Mouse (Mus musculus) forebrain, embryonic 10.5 days (tissue): ENCODE data around the gene Ptpn13. TPM values are rescaled to one million over a fixed set of nuclear protein-coding genes. Genes with fewer than 3 reads are reported as not detected.

Experiments
- DNase-seq: peaks from one replicate; pipeline ENCODE4 v3.0.0-alpha.2; 2017; ENCODE audit warnings: low spot score; ENCODE audit errors: extremely low spot score
- H3K27ac ChIP-seq: fragments of 300-500 bp; sonication (generic); 2 replicates; pipeline ENCODE4 v1.5.1; 2016; ENCODE audit warnings: mild to moderate bottlenecking
- H3K27me3 ChIP-seq: fragments of 300-500 bp; sonication (generic); 2 replicates; pipeline ENCODE4 v1.6.1; 2016; ENCODE audit warnings: mild to moderate bottlenecking; ENCODE audit not compliant: poor library complexity, severe bottlenecking
- H3K36me3 ChIP-seq: fragments of 300-500 bp; sonication (generic); replicated peaks from 2 replicates; pipeline ENCODE4 v1.6.1; 2016; ENCODE audit warnings: mild to moderate bottlenecking, moderate library complexity
- H3K4me1 ChIP-seq: fragments of 300-500 bp; sonication (generic); 2 replicates; pipeline ENCODE4 v1.6.1; 2016
- H3K4me3 ChIP-seq: fragments of 300-500 bp; sonication (generic); 2 replicates; pipeline ENCODE4 v1.5.1; 2016; ENCODE audit warnings: mild to moderate bottlenecking, moderate library complexity
- H3K9me3 ChIP-seq: fragments of 300-500 bp; sonication (generic); 2 replicates; pipeline ENCODE4 v1.6.1; 2016; ENCODE audit warnings: mild to moderate bottlenecking, moderate library complexity
- WGBS: fragments of 180-500 bp; shearing (Covaris S2); methylation state at CpG from one replicate; pipeline ENCODE4 v1.1.7; 2016; 5-methylcytosine and 5-hydroxymethylcytosine counted together
- polyA plus RNA-seq: library from polyadenylated mRNA; unstranded; fragments of >200 nt; fragmentation: Nextera tagmentation; extraction: Ambion mirVana; gene quantifications from 2 replicates; pipeline ENCODE4 v1.2.1, GENCODE M21; 2016

Gene Ptpn13
- polyA plus RNA-seq, 1 experiment from 2014 or later, result 19.7 TPM

- no peaks in the 10 kb centered on the region for H3K4me1 ChIP-seq
- WGBS, result 90% methylated on average over 4 of the region's 4 CpGs
- DNase-seq, result no peak
- no peaks in the 10 kb centered on the region for H3K9me3 ChIP-seq
- peaks cover 30% of the 10 kb centered on the region for H3K36me3 ChIP-seq
- H3K27me3 ChIP-seq, result no peaks in the 10 kb centered on the region
- no peak overlapping the region for H3K4me3 ChIP-seq
- H3K27ac ChIP-seq, result no peak overlapping the region
These were observed 90.9 kb downstream of the Ptpn13 start for GRCm38 (mm10) chr5:103515876-103516275.

- no peak overlapping the region for H3K27ac ChIP-seq
- H3K36me3 ChIP-seq, result peaks cover 30% of the 10 kb centered on the region
- no peaks in the 10 kb centered on the region for H3K4me1 ChIP-seq
- no peaks in the 10 kb centered on the region for H3K9me3 ChIP-seq
- no peaks in the 10 kb centered on the region for H3K27me3 ChIP-seq
- no peak overlapping the region for H3K4me3 ChIP-seq
- DNase-seq, result no peak
These were observed 91.6 kb downstream of the Ptpn13 start for GRCm38 (mm10) chr5:103516555-103516954.

- H3K4me3 ChIP-seq, result no peak overlapping the region
- H3K27me3 ChIP-seq, result no peaks in the 10 kb centered on the region
- no peaks in the 10 kb centered on the region for H3K9me3 ChIP-seq
- H3K4me1 ChIP-seq, result 0 out of 2 replicates have a peak, but pooled peaks cover 3% of the 10 kb centered on the region
- H3K27ac ChIP-seq, result no peak overlapping the region
- 87% methylated on average over 6 of the region's 6 CpGs for WGBS
- peaks cover 40% of the 10 kb centered on the region for H3K36me3 ChIP-seq
- DNase-seq, result no peak
These were observed 92.6 kb downstream of the Ptpn13 start for GRCm38 (mm10) chr5:103517641-103518040.

- H3K4me1 ChIP-seq, result 0 out of 2 replicates have a peak, but pooled peaks cover 3% of the 10 kb centered on the region
- H3K4me3 ChIP-seq, result no peak overlapping the region
- no peak overlapping the region for H3K27ac ChIP-seq
- 92% methylated on average over 14 of the region's 14 CpGs for WGBS
- no peaks in the 10 kb centered on the region for H3K9me3 ChIP-seq
- no peaks in the 10 kb centered on the region for H3K27me3 ChIP-seq
- H3K36me3 ChIP-seq, result peaks cover 45% of the 10 kb centered on the region
- no peak for DNase-seq
These were observed 93.9 kb downstream of the Ptpn13 start for GRCm38 (mm10) chr5:103518797-103519468.

GRCm38 (mm10) chr5:103522371-103522770 lies 97.4 kb downstream of the Ptpn13 start:
- no peak overlapping the region for H3K4me3 ChIP-seq
- H3K27me3 ChIP-seq, result no peaks in the 10 kb centered on the region
- peaks cover 70% of the 10 kb centered on the region for H3K36me3 ChIP-seq
- DNase-seq, result no peak
- 62% methylated on average over 3 of the region's 3 CpGs for WGBS
- 0 out of 2 replicates have a peak, but pooled peaks cover 3% of the 10 kb centered on the region for H3K4me1 ChIP-seq
- no peak overlapping the region for H3K27ac ChIP-seq
- no peaks in the 10 kb centered on the region for H3K9me3 ChIP-seq

- H3K27me3 ChIP-seq, result no peaks in the 10 kb centered on the region
These were observed 101.9 kb downstream of the Ptpn13 start for GRCm38 (mm10) chr5:103526668-103527436.

GRCm38 (mm10) chr5:103527437-103527718 lies 102.4 kb downstream of the Ptpn13 start:
- DNase-seq, result no peak
- 91% methylated on average over 6 of the region's 6 CpGs for WGBS
- H3K27me3 ChIP-seq, result no peaks in the 10 kb centered on the region
- no peaks in the 10 kb centered on the region for H3K9me3 ChIP-seq
- peaks cover 89% of the 10 kb centered on the region for H3K36me3 ChIP-seq
- H3K4me1 ChIP-seq, result peaks cover under 1% of the 10 kb centered on the region; the same call in 1 of the 2 replicates
- no peak overlapping the region for H3K27ac ChIP-seq
- H3K4me3 ChIP-seq, result no peak overlapping the region

More at GRCm38 (mm10) chr5:103526668-103527436, 101.9 kb downstream of the Ptpn13 start:
- no peak overlapping the region for H3K4me3 ChIP-seq
- H3K4me1 ChIP-seq, result 0 out of 2 replicates have a peak, but pooled peaks cover 3% of the 10 kb centered on the region
- DNase-seq, result no peak
- no peaks in the 10 kb centered on the region for H3K9me3 ChIP-seq
- no peak overlapping the region for H3K27ac ChIP-seq
- 91% methylated on average over 20 of the region's 20 CpGs for WGBS
- H3K36me3 ChIP-seq, result peaks cover 93% of the 10 kb centered on the region

GRCm38 (mm10) chr5:103530214-103530613 lies 105.2 kb downstream of the Ptpn13 start:
- 95% methylated on average over 9 of the region's 9 CpGs for WGBS
- Histone ChIP-seq H3K4me1 (peaks cover 6% of the 10 kb centered on the region; the same call in 1 of the 2 replicates), H3K27me3 (no peaks in the 10 kb centered on the region), H3K27ac (no peak overlapping the region), H3K4me3 (no peak overlapping the region), H3K9me3 (no peaks in the 10 kb centered on the region), H3K36me3 (peaks cover 87% of the 10 kb centered on the region)
- DNase-seq, result no peak

GRCm38 (mm10) chr5:103532841-103533390 lies 107.9 kb downstream of the Ptpn13 start:
- 85% methylated on average over 11 of the region's 11 CpGs for WGBS
- H3K4me3 ChIP-seq, result no peak overlapping the region
- no peak overlapping the region for H3K27ac ChIP-seq
- peaks cover 81% of the 10 kb centered on the region for H3K36me3 ChIP-seq
- H3K4me1 ChIP-seq, result peaks cover 6% of the 10 kb centered on the region; the same call in 1 of the 2 replicates
- no peaks in the 10 kb centered on the region for H3K27me3 ChIP-seq
- DNase-seq, result no peak
- H3K9me3 ChIP-seq, result no peaks in the 10 kb centered on the region

- 89% methylated on average over 3 of the region's 3 CpGs for WGBS
- peaks cover 6% of the 10 kb centered on the region; the same call in 1 of the 2 replicates for H3K4me1 ChIP-seq
- DNase-seq, result no peak
- no peaks in the 10 kb centered on the region for H3K9me3 ChIP-seq
- H3K36me3 ChIP-seq, result peaks cover 81% of the 10 kb centered on the region
- H3K27me3 ChIP-seq, result no peaks in the 10 kb centered on the region
- no peak overlapping the region for H3K4me3 ChIP-seq
- H3K27ac ChIP-seq, result no peak overlapping the region
These were observed 109.5 kb downstream of the Ptpn13 start for GRCm38 (mm10) chr5:103534454-103534853.

- WGBS, result 77% methylated on average over 4 of the region's 4 CpGs
- H3K4me3 ChIP-seq, result no peak overlapping the region
- H3K4me1 ChIP-seq, result peaks cover 4% of the 10 kb centered on the region; the same call in 1 of the 2 replicates
- no peaks in the 10 kb centered on the region for H3K9me3 ChIP-seq
- H3K36me3 ChIP-seq, result peaks cover 83% of the 10 kb centered on the region
- H3K27me3 ChIP-seq, result no peaks in the 10 kb centered on the region
- DNase-seq, result no peak
- H3K27ac ChIP-seq, result no peak overlapping the region
These were observed 112.4 kb downstream of the Ptpn13 start for GRCm38 (mm10) chr5:103537429-103537828.

GRCm38 (mm10) chr5:103540612-103541011 lies 115.6 kb downstream of the Ptpn13 start:
- 89% methylated on average over 6 of the region's 6 CpGs for WGBS
- no peak for DNase-seq
- Histone ChIP-seq H3K36me3 (peaks cover 85% of the 10 kb centered on the region), H3K9me3 (no peaks in the 10 kb centered on the region), H3K4me3 (no peak overlapping the region), H3K27me3 (no peaks in the 10 kb centered on the region), H3K4me1 (no peaks in the 10 kb centered on the region), H3K27ac (no peak overlapping the region)

GRCm38 (mm10) chr5:103541136-103541535 lies 116.1 kb downstream of the Ptpn13 start:
- Histone ChIP-seq H3K27ac (no peak overlapping the region), H3K36me3 (peaks cover 85% of the 10 kb centered on the region), H3K4me3 (no peak overlapping the region), H3K4me1 (no peaks in the 10 kb centered on the region), H3K9me3 (no peaks in the 10 kb centered on the region), H3K27me3 (no peaks in the 10 kb centered on the region)
- WGBS, result 93% methylated on average over 10 of the region's 10 CpGs
- no peak for DNase-seq
